Mouse (Mus musculus) myocyte (in vitro differentiated cells): Measurements from ENCODE around the gene Ogdh.

Experiments used
- MAX ChIP-seq: IDR thresholded peaks from one replicate; pipeline ENCODE4 v1.6.1; 2011; ENCODE audit warnings: low read depth, mild to moderate bottlenecking, control low read depth
- POLR2A ChIP-seq: IDR thresholded peaks from one replicate; pipeline ENCODE4 v1.6.1; 2011; ENCODE audit warnings: low read depth, mild to moderate bottlenecking, control low read depth, moderate library complexity; ENCODE audit not compliant: insufficient read length
- POLR2AphosphoS2 ChIP-seq: IDR thresholded peaks from one replicate; pipeline ENCODE4 v1.6.1; 2011; ENCODE audit warnings: low read depth, control low read depth; ENCODE audit not compliant: insufficient read length
- SRF ChIP-seq: IDR thresholded peaks from one replicate; pipeline ENCODE4 v1.6.1; 2011; ENCODE audit warnings: low read depth; ENCODE audit not compliant: control insufficient read depth, insufficient read length
- TCF12 ChIP-seq: IDR thresholded peaks from one replicate; pipeline ENCODE4 v1.6.1; 2011; ENCODE audit warnings: mild to moderate bottlenecking, control low read depth; ENCODE audit not compliant: poor library complexity, insufficient read depth, severe bottlenecking
- USF1 ChIP-seq: IDR thresholded peaks from one replicate; pipeline ENCODE4 v1.6.1; 2011; ENCODE audit warnings: low read depth, mild to moderate bottlenecking, control low read depth, moderate library complexity

- TF ChIP-seq POLR2AphosphoS2 (peak; percentile 92), POLR2A (peak; percentile 91), MAX (peak; percentile 69), USF1 (peak; percentile 49), SRF (peak; percentile 73), TCF12 (no peak)
Measured at GRCm38 (mm10) chr11:6267320-6268254, 23.8 kb upstream of the Ogdh start, which contains the start of gene Ddx56.
